Mouse (Mus musculus) embryonic fibroblast, embryonic 13.5 days (primary cell): ENCODE data around the gene Phka1. TPM values are rescaled to one million over a fixed set of nuclear protein-coding genes. Genes with fewer than 3 reads are reported as not detected.
A peak's percentile ranks its signal among the peaks of the same experiment; 100 is the strongest.
"Not testable (repeated sequence)": the region's sequence is repeated elsewhere in the genome, so short reads cannot be mapped to it uniquely, and the experiment has no call there.

Experiments
- H3K27ac ChIP-seq: 2 replicates; pipeline ENCODE4 v1.5.1; 2012; ENCODE audit warnings: low read length, control low read depth, inconsistent platforms; ENCODE audit not compliant: insufficient read depth
- H3K4me1 ChIP-seq: 2 replicates; pipeline ENCODE4 v1.6.1; 2011; ENCODE audit warnings: low read length; ENCODE audit not compliant: control insufficient read depth, insufficient read depth
- H3K4me3 ChIP-seq: 2 replicates; pipeline ENCODE4 v1.5.1; 2011; ENCODE audit warnings: mild to moderate bottlenecking, control low read depth, low read length; ENCODE audit not compliant: insufficient read depth
- CTCF ChIP-seq: IDR thresholded peaks from 2 replicates; pipeline ENCODE4 v1.5.1; 2011; ENCODE audit warnings: mild to moderate bottlenecking, control low read depth, low read length, moderate library complexity, borderline replicate concordance; ENCODE audit not compliant: insufficient read depth
- POLR2A ChIP-seq: IDR thresholded peaks from 2 replicates; pipeline ENCODE4 v1.6.1; 2011; ENCODE audit warnings: low read depth, mild to moderate bottlenecking, control low read depth, low read length, moderate library complexity
- polyA plus RNA-seq: library from polyadenylated mRNA; stranded (reverse); fragments of >200 nt; gene quantifications from 2 replicates; pipeline ENCODE4 v1.2.4, GENCODE M21; 2011; ENCODE audit warnings: low read depth; ENCODE audit not compliant: missing spikeins, insufficient read length

Phka1 gene
- polyA plus RNA-seq: 10.4 and 11.5 TPM in 2 replicates

DNA sequence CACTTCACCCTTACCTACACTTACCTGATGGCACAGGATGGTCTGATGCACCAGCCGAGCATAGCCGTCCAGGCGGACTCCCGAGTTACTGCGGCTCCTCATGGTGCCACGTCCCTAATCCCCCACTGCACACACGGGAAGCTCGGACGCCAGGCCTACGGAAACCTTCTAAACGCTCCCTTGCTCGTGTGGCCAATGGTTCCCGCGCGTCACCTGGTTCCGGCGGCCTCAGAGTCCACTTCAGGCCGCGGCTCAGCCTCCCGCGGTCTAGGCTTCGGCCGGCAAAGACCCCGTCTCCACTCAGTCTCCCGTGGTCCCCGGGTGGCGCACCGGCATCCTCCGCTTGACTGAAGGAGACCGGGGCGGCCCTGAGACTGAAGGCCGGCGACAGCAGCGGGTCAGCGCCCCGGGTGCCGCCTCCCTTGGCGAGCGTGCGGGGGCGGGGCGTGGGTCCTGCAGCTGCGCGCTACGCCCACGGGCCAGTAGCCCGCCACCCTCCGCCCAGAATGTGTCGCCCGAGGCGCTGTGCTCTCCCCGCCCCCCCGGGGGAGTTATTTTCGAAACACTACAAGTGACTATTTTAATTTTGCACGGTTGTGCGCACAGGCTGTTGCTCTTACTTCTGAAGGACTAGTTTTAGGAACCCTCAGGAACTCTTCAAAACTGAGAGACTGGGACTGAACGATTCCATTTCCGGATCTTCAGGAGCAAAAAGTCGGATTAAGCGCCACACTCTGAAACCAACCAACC lies at the start of gene Phka1:
Phka1 (minus strand) TSS at position 424 of the 750 bp plus-strand sequence.
- no peak within 1 kb of the TSS; the same call in 1 of the 2 replicates for H3K27ac ChIP-seq
- TF ChIP-seq CTCF: no peak
- TF ChIP-seq POLR2A: peak; percentile 53; the same call in 1 of the 2 replicates
- peak within 1 kb of the TSS; percentile 94 for H3K4me3 ChIP-seq
- H3K4me1 ChIP-seq: no peaks in the 10 kb centered on the region

DNA sequence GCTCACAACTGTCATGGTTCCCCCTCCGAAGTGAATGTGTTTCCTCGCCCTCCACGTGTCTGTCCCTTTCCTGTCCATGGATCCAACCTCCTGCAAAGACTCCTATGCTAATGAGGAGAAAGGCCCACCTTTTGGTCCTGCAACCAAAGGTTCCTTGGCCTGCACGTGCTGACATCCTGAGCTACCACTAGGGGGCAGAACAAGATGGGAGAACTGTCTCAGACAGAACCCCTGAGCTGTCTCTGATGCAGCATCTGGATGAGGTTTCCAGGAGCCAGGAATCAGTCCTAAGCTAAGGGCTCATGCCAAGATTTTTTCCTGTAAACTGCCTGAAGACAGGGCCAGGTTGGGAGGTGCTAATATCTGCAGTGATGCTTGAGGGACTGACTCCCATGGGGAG lies 45.2 kb upstream of the Phka1 start:
- H3K27ac ChIP-seq, H3K4me1 ChIP-seq, H3K4me3 ChIP-seq: not testable (repeated sequence)

DNA sequence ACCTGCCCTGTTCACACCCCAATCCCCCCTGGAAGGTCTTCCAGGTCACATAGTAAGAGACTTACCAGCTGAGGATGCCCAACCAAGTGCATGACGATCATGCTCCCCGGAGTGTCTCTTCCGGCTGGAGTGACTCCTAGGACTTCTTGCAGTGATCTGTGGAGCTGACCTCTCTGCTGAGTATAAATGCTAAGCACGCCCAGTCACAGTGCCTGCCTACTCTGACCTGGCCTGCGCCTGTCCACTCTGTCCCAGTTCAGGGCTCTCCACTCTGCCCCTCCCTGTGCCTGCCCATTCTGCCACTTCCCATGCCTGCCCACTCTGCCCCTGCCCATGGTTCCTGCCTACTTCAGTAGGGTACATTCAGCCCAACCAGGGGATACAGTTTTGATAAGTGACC lies 42.8 kb upstream of the Phka1 start, which contains the start of gene Gm3880:
Gm3880 (minus strand) TSS at position 101 of the 400 bp plus-strand sequence.
- not testable (repeated sequence) for H3K4me1 ChIP-seq, H3K27ac ChIP-seq, H3K4me3 ChIP-seq

DNA sequence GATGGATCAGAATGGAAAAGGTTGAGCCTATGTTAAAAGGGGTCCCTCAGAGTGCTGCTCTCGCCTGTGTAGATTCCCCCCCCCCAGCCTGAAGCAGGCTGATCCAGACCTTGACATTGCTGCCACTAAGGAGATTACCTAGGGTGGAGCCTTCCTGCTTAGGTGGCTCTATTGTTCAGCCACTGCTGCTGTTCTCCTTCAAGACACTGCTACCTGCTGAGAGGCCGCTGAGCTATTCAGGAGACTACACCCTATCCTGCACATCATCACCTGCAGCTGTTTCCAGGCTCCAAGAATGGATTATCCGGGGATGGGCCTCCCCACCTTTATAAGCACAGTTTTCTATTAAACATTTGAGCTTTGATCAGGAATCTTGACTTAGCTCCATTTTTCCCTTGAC lies 40.7 kb upstream of the Phka1 start:
- H3K27ac ChIP-seq, H3K4me3 ChIP-seq, H3K4me1 ChIP-seq: not testable (repeated sequence)

DNA sequence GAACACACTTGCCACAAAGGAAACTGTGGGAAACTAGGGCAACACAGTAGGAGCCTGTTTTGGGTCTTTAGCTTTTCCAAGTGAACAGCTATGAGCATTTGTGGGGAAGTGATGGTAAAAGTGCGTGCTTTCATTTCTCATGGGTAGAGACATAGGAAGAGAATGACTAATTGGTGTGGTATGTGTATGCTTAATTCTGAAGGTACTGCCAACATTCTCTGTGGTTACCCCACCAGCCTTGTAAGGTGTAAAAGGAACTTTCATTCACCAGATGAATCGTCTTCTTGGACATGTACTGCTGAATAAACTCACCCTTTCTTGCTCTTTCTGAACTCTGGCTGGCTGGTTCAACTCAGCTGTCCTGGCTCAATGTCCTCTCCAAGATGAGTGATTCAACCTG lies 22.6 kb upstream of the Phka1 start:
- Histone ChIP-seq H3K4me1 (no peaks in the 10 kb centered on the region), H3K27ac (no peak overlapping the region), H3K4me3 (no peak overlapping the region)
- TF ChIP-seq POLR2A: no peak
- no peak for TF ChIP-seq CTCF

DNA sequence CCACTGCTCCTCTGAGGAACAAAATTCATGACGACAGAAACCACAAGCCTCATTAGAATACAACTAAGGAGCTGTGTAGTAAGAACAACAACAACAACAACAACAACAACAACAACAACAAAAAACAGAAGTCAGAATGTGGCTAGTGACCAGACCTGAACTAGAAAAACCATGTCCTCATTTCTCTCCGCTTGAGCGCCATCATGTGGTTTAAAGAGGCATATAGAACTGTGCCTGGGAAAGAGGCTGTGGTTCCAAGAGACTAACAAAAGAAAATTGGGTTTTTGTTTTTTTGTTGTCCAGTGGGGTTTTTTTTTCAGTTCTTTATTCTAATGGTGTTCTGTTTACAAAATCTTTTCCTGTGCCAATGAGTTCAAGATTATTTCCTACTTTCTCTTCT lies 16.7 kb upstream of the Phka1 start:
- H3K4me3 ChIP-seq: no peak overlapping the region
- H3K27ac ChIP-seq: no peak overlapping the region
- TF ChIP-seq POLR2A (no peak), CTCF (no peak)
- no peaks in the 10 kb centered on the region for H3K4me1 ChIP-seq

DNA sequence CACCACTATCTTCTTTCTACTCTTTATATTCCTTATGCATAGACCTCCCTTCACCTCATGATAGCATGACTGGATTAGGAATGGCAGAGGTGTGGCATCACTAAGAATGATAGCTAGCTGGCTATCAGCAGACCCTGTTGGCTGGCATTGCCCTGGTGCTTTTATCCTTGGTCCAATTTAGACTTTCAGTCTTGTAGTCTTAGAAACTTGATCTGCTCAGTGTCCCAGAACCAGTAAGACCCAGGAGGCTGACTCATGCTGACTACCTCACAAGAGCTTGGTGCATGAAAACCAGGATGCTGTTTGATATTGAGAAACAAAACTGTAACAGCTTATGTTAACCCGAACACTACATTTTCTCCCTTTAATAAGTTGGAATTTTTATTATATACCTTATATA lies 1.6 kb upstream of the Phka1 start:
- no peak overlapping the region for H3K4me3 ChIP-seq
- H3K27ac ChIP-seq: no peak overlapping the region
- no peaks in the 10 kb centered on the region for H3K4me1 ChIP-seq
- TF ChIP-seq POLR2A (no peak), CTCF (no peak)

DNA sequence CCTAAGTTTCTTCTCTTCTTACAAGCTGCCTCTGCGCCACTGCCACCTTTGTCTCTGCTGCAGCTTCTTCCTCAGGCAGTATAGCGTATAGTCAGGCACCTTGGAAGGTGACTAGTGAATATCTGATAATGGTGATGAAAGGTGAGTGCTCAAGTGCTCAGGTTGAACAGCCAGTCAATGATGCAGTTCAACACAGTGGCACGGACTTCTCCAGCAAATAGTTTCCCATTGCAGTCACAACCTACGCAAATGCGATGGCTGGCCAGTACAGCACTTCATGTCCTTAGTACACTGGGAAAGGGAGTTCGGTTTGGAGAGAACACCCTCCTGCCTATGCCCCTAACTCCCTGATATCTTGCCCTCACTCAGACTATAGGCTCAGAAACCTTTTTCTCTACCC lies 1.1 kb upstream of the Phka1 start:
- H3K4me3 ChIP-seq: no peak overlapping the region
- TF ChIP-seq POLR2A: no peak
- TF ChIP-seq CTCF: no peak

DNA sequence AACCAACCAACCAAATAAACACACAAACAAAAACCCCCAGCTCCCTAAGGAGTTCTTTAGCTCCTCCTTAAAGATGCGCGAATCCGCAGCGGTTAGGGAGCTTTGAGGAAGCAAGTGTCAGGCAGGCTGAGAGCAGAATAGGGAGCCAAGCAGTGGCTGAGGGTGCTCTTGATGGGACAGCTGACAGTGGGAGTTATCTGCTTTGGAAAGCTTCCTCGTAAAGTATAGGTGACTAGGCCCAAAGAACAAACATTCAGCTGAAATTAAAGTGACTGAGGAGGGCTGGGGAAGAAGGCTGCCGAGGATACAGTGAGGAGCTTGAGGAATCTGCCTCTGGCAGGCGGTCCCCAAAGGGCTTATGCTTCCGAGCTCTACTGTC lies 516 bp upstream of the Phka1 start:
- TF ChIP-seq CTCF (no peak), POLR2A (no peak; the same call in 1 of the 2 replicates)
- Histone ChIP-seq H3K27ac (no peak overlapping the region), H3K4me3 (peak overlapping the region; percentile 94)

More for the DNA sequence above, 1.1 kb upstream of the Phka1 start:
- H3K27ac ChIP-seq: no peak overlapping the region
- no peaks in the 10 kb centered on the region for H3K4me1 ChIP-seq

DNA sequence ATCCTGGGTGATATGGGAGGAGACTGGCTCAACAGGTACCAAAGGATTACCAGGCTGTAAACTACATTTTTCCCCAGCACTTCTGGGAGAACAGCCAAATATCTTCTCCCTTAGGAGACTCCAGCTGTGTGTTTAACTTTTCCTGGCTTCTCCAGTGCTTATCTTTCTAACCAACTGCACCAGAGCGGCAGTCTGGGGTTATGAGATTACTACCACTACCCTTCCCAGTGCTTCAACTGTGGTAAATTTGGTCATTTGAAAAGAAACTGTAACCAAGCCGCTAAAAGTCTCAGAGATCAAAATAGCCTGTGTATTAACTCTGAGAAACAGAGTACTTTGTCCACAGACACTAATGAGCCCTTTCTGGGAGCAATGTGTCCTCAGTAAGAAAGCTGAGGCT lies 42.8 kb downstream of the Phka1 start:
- Histone ChIP-seq H3K4me1 (no peaks in the 10 kb centered on the region), H3K27ac (no peak overlapping the region), H3K4me3 (no peak overlapping the region)
- TF ChIP-seq CTCF (no peak), POLR2A (no peak)

More for the DNA sequence above, 516 bp upstream of the Phka1 start:
- H3K4me1 ChIP-seq: no peaks in the 10 kb centered on the region

DNA sequence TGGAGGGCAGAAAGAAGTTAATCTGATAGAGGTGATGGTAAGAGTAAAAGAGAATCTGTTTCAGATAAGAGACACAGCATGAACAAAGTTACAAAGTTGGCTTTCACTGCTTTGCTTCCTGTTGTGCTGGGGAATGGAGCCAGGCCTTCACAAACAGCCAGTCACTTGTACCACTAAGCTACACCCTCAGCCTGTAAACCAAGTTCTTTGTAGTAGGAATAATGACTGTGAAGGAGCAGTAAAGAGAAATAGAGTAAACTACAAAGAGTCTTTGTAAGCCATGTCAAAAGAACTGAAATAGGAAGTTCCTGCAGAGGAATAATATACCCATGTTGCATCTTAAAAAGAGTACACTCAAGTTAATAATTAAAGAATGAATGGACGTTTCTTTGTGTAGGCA lies 55.5 kb downstream of the Phka1 start:
- H3K4me3 ChIP-seq: no peak overlapping the region
- TF ChIP-seq CTCF: no peak
- no peak for TF ChIP-seq POLR2A
- H3K27ac ChIP-seq: no peak overlapping the region
- H3K4me1 ChIP-seq: no peaks in the 10 kb centered on the region
